Mouse (Mus musculus) heart, adult 2 months (tissue): ENCODE measurements around the gene Slc12a7.

Experiments
- CTCF ChIP-seq: fragments of 200-600 bp; IDR thresholded peaks from 2 replicates; pipeline ENCODE4 v1.8.1; 2022; ENCODE audit warnings: antibody characterized with exemption, mild to moderate bottlenecking, moderate library complexity
- EP300 ChIP-seq: fragments of 200-500 bp; IDR thresholded peaks from 2 replicates; pipeline ENCODE4 v1.6.1; 2011; ENCODE audit warnings: low read depth, low read length, control low read depth; ENCODE audit not compliant: insufficient read depth
- POLR2A ChIP-seq: fragments of 200-500 bp; IDR thresholded peaks from 2 replicates; pipeline ENCODE4 v1.6.1; 2011; ENCODE audit warnings: mild to moderate bottlenecking, low read depth, low read length, control low read depth; ENCODE audit not compliant: insufficient read depth

DNA sequence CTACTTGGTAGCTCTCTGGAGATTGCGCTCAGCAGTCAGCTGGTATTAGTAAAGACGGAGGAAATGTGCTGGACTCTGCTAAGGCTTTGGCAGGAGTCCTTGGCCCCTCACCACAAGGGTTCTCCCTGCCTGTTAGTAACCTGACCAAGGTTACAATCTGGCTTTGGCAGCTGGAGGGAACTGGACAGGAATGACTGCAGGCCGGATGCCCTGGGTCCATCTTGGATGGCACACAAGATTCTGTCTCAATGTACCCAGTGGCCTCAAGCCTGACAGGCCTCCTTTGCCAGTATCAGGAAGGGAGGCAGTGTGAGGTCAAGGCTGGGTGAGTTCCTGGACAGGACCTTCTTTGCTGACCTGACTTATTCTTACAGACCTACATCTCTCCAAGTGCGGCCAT is 59.3 kb downstream of the Slc12a7 start:
- TF ChIP-seq CTCF (no peak), EP300 (peak; percentile 30; the same call in 1 of the 2 replicates), POLR2A (no peak)
